Comparison of ENCODE assay signal across 36 mouse cellular contexts in the genomic region with DNA sequence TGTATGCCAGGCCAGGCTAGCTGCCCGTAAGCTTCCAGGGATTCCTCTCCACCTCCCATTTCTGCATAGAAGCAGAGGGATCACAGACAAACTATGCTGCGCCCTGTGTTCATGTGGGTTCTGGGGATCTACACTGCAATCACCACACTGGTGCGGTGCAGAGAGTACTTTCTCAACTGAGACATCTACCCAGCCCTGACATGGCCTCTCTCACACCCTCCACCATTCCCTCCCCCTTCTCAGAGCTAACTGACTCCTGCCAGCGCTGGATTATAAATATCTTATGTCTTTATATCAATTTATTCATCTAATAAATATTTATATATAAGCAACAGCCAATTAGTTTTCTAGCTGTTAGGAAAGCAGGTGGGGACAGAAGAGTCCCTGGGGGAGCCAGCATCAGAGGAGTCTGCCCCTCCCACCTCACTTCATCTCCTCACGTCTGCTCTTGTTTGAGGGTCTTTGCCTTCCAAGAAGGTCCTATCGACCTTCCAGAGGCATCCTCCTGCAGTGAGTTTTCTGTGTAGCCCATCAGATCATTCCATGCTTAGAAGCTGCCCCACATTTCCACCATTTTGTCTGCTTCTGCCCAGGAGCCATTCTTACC. TPM values are rescaled to one million over a fixed set of nuclear protein-coding genes. Genes with fewer than 3 reads are reported as not detected.
DNase-seq lines count a peak whose midpoint lies in the region; ATAC-seq and TF ChIP-seq lines count a peak whose summit lies in the region.
"Had no signal": no experiment of that assay in that cellular context is flagged by ENCODE, and none has a peak within 500 bp of the region (broad histone marks: within the 10 kb centered on the region; RNA-seq: fewer than 3 reads in every experiment).

No protein-coding gene starts in this region.

- no peak overlapping the region for H3K9ac ChIP-seq in forebrain, postnatal 0 days
- H3K9ac ChIP-seq in midbrain, postnatal 0 days (replicated peaks; ENCODE audit: low read length, poor library complexity, severe bottlenecking): no peak overlapping the region
- H3K9ac ChIP-seq in hindbrain, embryonic 12.5 days: no peak overlapping the region
- no peak overlapping the region for H3K9ac ChIP-seq in midbrain, embryonic 15.5 days
- H3K9ac ChIP-seq: embryonic facial prominence, embryonic 13.5 days; heart, embryonic 15.5 days; limb, embryonic 15.5 days; liver, embryonic 13.5 days; neural tube, embryonic 15.5 days had no signal

- H3K9me3 ChIP-seq in forebrain, embryonic 10.5 days: peaks cover 9% of the 10 kb centered on the region
- H3K9me3 ChIP-seq in forebrain, postnatal 0 days (ENCODE audit: low read length): no peaks in the 10 kb centered on the region
- peaks cover 8% of the 10 kb centered on the region for H3K9me3 ChIP-seq in midbrain, embryonic 10.5 days (replicated peaks)
- no peaks in the 10 kb centered on the region for H3K9me3 ChIP-seq in midbrain, postnatal 0 days (ENCODE audit: low read length)
- H3K9me3 ChIP-seq in hindbrain, embryonic 12.5 days (replicated peaks): no peaks in the 10 kb centered on the region
- no peaks in the 10 kb centered on the region for H3K9me3 ChIP-seq in midbrain, embryonic 15.5 days
- H3K9me3 ChIP-seq: embryonic facial prominence, embryonic 13.5 days; heart, embryonic 15.5 days; limb, embryonic 15.5 days; liver, embryonic 13.5 days; neural tube, embryonic 15.5 days had no signal

- no peaks in the 10 kb centered on the region; the same call in 1 of the 2 replicates for H3K36me3 ChIP-seq in forebrain, embryonic 10.5 days (replicated peaks)
- no peaks in the 10 kb centered on the region for H3K36me3 ChIP-seq in forebrain, postnatal 0 days (ENCODE audit: insufficient read depth)
- H3K36me3 ChIP-seq in midbrain, embryonic 10.5 days: no peaks in the 10 kb centered on the region
- no peaks in the 10 kb centered on the region for H3K36me3 ChIP-seq in midbrain, postnatal 0 days (ENCODE audit: insufficient read depth, low read length)
- H3K36me3 ChIP-seq in hindbrain, embryonic 12.5 days: no peaks in the 10 kb centered on the region
- H3K36me3 ChIP-seq in midbrain, embryonic 15.5 days (replicated peaks): no peaks in the 10 kb centered on the region
- no peaks in the 10 kb centered on the region for H3K36me3 ChIP-seq in kidney, adult 2 months (ENCODE audit: control insufficient read depth, insufficient read depth, low read length)
- H3K36me3 ChIP-seq: embryonic facial prominence, embryonic 13.5 days; heart, embryonic 15.5 days; limb, embryonic 10.5 days; limb, embryonic 15.5 days; liver, embryonic 13.5 days; neural tube, embryonic 15.5 days had no signal

- no peaks in the 10 kb centered on the region for H3K27me3 ChIP-seq in forebrain, embryonic 10.5 days (ENCODE audit: poor library complexity, severe bottlenecking)
- no peaks in the 10 kb centered on the region for H3K27me3 ChIP-seq in forebrain, postnatal 0 days (ENCODE audit: insufficient read depth, low read length)
- peaks cover 13% of the 10 kb centered on the region; the same call in 1 of the 2 replicates for H3K27me3 ChIP-seq in midbrain, embryonic 10.5 days (ENCODE audit: low read depth, poor library complexity, severe bottlenecking)
- H3K27me3 ChIP-seq in midbrain, postnatal 0 days (ENCODE audit: insufficient read depth, low read length): no peaks in the 10 kb centered on the region
- no peaks in the 10 kb centered on the region for H3K27me3 ChIP-seq in hindbrain, embryonic 12.5 days
- no peaks in the 10 kb centered on the region for H3K27me3 ChIP-seq in midbrain, embryonic 15.5 days (replicated peaks)
- no peaks in the 10 kb centered on the region for H3K27me3 ChIP-seq in kidney, adult 2 months (replicated peaks; ENCODE audit: control insufficient read depth, insufficient read depth, low read length)
- H3K27me3 ChIP-seq: CH12.LX; embryonic facial prominence, embryonic 13.5 days; heart, embryonic 15.5 days; limb, embryonic 15.5 days; liver, embryonic 13.5 days; neural tube, embryonic 15.5 days had no signal

- 88% methylated on average over 6 of the region's 6 CpGs for WGBS in forebrain, embryonic 10.5 days
- 54% methylated on average over 6 of the region's 6 CpGs for WGBS in forebrain, postnatal 0 days
- WGBS in midbrain, embryonic 10.5 days: 79% methylated on average over 6 of the region's 6 CpGs
- WGBS in midbrain, postnatal 0 days: 52% methylated on average over 6 of the region's 6 CpGs
- 75% methylated on average over 6 of the region's 6 CpGs for WGBS in hindbrain, embryonic 12.5 days
- 44% methylated on average over 6 of the region's 6 CpGs for WGBS in midbrain, embryonic 15.5 days
- 88% methylated on average over 6 of the region's 6 CpGs for WGBS in kidney, adult 2 months

- no peak overlapping the region for H3K4me2 ChIP-seq in forebrain, postnatal 0 days (ENCODE audit: low read depth)
- H3K4me2 ChIP-seq in midbrain, postnatal 0 days (ENCODE audit: low read depth, low read length, poor library complexity, severe bottlenecking): no peak overlapping the region
- no peak overlapping the region for H3K4me2 ChIP-seq in hindbrain, embryonic 12.5 days (replicated peaks)
- no peak overlapping the region for H3K4me2 ChIP-seq in midbrain, embryonic 15.5 days
- H3K4me2 ChIP-seq: embryonic facial prominence, embryonic 13.5 days; heart, embryonic 15.5 days; limb, embryonic 15.5 days; liver, embryonic 13.5 days; neural tube, embryonic 15.5 days had no signal

- no peak for ATAC-seq in forebrain, postnatal 0 days
- ATAC-seq in midbrain, postnatal 0 days (ENCODE audit: low FRiP score): no peak
- peak; percentile 68 for ATAC-seq in hindbrain, embryonic 12.5 days (ENCODE audit: low FRiP score)
- ATAC-seq in midbrain, embryonic 15.5 days (replicated peaks): peak; percentile 83; the same call in 1 of the 2 replicates
- ATAC-seq: activated CD4-positive, CD25-positive, alpha-beta regulatory T cell, adult 4 months; intestine, embryonic 16.5 days; lung, postnatal 0 days had no signal

- no peak for TF ChIP-seq CTCF in forebrain, postnatal 0 days (IDR thresholded peaks at IDR 0.05; ENCODE audit: low read depth)
- TF ChIP-seq CTCF in midbrain, postnatal 0 days (IDR thresholded peaks at IDR 0.05): no peak
- TF ChIP-seq CTCF in kidney, adult 2 months (conservative IDR thresholded peaks at IDR 0.05; ENCODE audit: insufficient read depth, insufficient read length, low read depth, low read length): no peak

- H3K4me1 ChIP-seq in forebrain, embryonic 10.5 days: peaks cover 10% of the 10 kb centered on the region
- no peaks in the 10 kb centered on the region for H3K4me1 ChIP-seq in forebrain, postnatal 0 days (ENCODE audit: insufficient read depth)
- H3K4me1 ChIP-seq in midbrain, embryonic 10.5 days: peaks cover 7% of the 10 kb centered on the region
- no peaks in the 10 kb centered on the region for H3K4me1 ChIP-seq in midbrain, postnatal 0 days (ENCODE audit: insufficient read depth, low read length)
- H3K4me1 ChIP-seq in hindbrain, embryonic 12.5 days: 0 out of 2 replicates have a peak, but pooled peaks cover 5% of the 10 kb centered on the region
- peaks cover 11% of the 10 kb centered on the region for H3K4me1 ChIP-seq in midbrain, embryonic 15.5 days
- no peaks in the 10 kb centered on the region for H3K4me1 ChIP-seq in kidney, adult 2 months (ENCODE audit: control insufficient read depth, insufficient read depth, low read length)
- H3K4me1 ChIP-seq: embryonic facial prominence, embryonic 13.5 days; heart, embryonic 10.5 days; heart, embryonic 15.5 days; limb, embryonic 10.5 days; limb, embryonic 15.5 days; liver, embryonic 13.5 days; megakaryocyte, embryonic 14.5 days; neural tube, embryonic 15.5 days had no signal

- H3K4me3 ChIP-seq in forebrain, embryonic 10.5 days: no peak overlapping the region
- no peak overlapping the region for H3K4me3 ChIP-seq in forebrain, postnatal 0 days (ENCODE audit: low read depth, low read length)
- no peak overlapping the region for H3K4me3 ChIP-seq in midbrain, embryonic 10.5 days
- no peak overlapping the region for H3K4me3 ChIP-seq in midbrain, postnatal 0 days (ENCODE audit: low read depth, low read length)
- H3K4me3 ChIP-seq in hindbrain, embryonic 12.5 days: no peak overlapping the region
- H3K4me3 ChIP-seq in midbrain, embryonic 15.5 days: no peak overlapping the region
- no peak overlapping the region for H3K4me3 ChIP-seq in kidney, adult 2 months (ENCODE audit: insufficient read depth, low read depth, low read length)
- H3K4me3 ChIP-seq: embryonic facial prominence, embryonic 13.5 days; heart, embryonic 10.5 days; heart, embryonic 15.5 days; limb, embryonic 10.5 days; limb, embryonic 15.5 days; liver, embryonic 13.5 days; megakaryocyte, embryonic 14.5 days; neural tube, embryonic 15.5 days had no signal

- no peak for DNase-seq in forebrain, embryonic 10.5 days (ENCODE audit: extremely low spot score, low spot score)
- DNase-seq in forebrain, postnatal 0 days: no peak
- DNase-seq in midbrain, embryonic 10.5 days (ENCODE audit: low spot score): no peak
- no peak for DNase-seq in midbrain, postnatal 0 days (ENCODE audit: low spot score)
- no peak for DNase-seq in urinary bladder, postnatal 14 days (ENCODE audit: low spot score)
- no peak for DNase-seq in kidney, adult 2 months
- DNase-seq: adrenal gland, adult 2 months; adrenal gland, postnatal 36 days; cerebellum, adult 8-10 months; cerebellum, postnatal 36 days; gastrocnemius, postnatal 10 days; heart, adult 11 months; kidney, adult 9 months; kidney, postnatal 10 days; layer of hippocampus, postnatal 36 days; liver, embryonic 13.5 days; lung, adult 18-20 months; lung, postnatal 4 days; thymus, postnatal 4 days had no signal

- TF ChIP-seq POLR2A in kidney, adult 2 months (IDR thresholded peaks at IDR 0.05; ENCODE audit: low read depth, low read length): no peak

- peak overlapping the region; percentile 51 for H3K27ac ChIP-seq in forebrain, embryonic 10.5 days
- H3K27ac ChIP-seq in forebrain, postnatal 0 days (ENCODE audit: low read depth, low read length): no peak overlapping the region; the same call in 1 of the 2 replicates
- H3K27ac ChIP-seq in midbrain, embryonic 10.5 days (replicated peaks): 0 out of 2 replicates have a peak overlapping the region, but pooled peaks have one; percentile 28
- H3K27ac ChIP-seq in midbrain, postnatal 0 days (ENCODE audit: low read depth, low read length): no peak overlapping the region
- peak overlapping the region; percentile 45; the same call in 1 of the 2 replicates for H3K27ac ChIP-seq in hindbrain, embryonic 12.5 days
- peak overlapping the region; percentile 77 for H3K27ac ChIP-seq in midbrain, embryonic 15.5 days
- H3K27ac ChIP-seq in kidney, adult 2 months (ENCODE audit: insufficient read depth, low read depth, low read length): no peak overlapping the region
- H3K27ac ChIP-seq: embryonic facial prominence, embryonic 13.5 days; heart, embryonic 10.5 days; heart, embryonic 15.5 days; limb, embryonic 10.5 days; limb, embryonic 15.5 days; liver, embryonic 13.5 days; neural tube, embryonic 15.5 days had no signal

RNA-seq across cellular contexts. Expression of gene Glrp1, which starts 58.7 kb away (rescaled TPM):
- not detected in 2 replicates for polyA plus RNA-seq in forebrain, embryonic 10.5 days (2016; fragmentation: Nextera tagmentation; extraction: Ambion mirVana)
- total RNA-seq in forebrain, postnatal 0 days (2014; rRNA removed): 0.08 and 0.10 TPM in 2 replicates
- 0.10 and 0.11 TPM in 2 replicates for polyA plus RNA-seq in forebrain, postnatal 0 days (2015; fragmentation: Nextera tagmentation; extraction: Ambion mirVana)
- not detected in 2 replicates for polyA plus RNA-seq in midbrain, embryonic 10.5 days (2016; fragmentation: Nextera tagmentation; extraction: Ambion mirVana)
- total RNA-seq in midbrain, postnatal 0 days (2014; rRNA removed): not detected in 2 replicates
- 0.07 TPM in 1 of 2 replicates, not detected in the other for polyA plus RNA-seq in midbrain, postnatal 0 days (2015; fragmentation: Nextera tagmentation; extraction: Ambion mirVana)
- polyA plus RNA-seq in hindbrain, embryonic 12.5 days (2016; fragmentation: Nextera tagmentation; extraction: Ambion mirVana): not detected in 2 replicates
- not detected in 2 replicates for polyA plus RNA-seq in midbrain, embryonic 15.5 days (2015; fragmentation: Nextera tagmentation; extraction: Ambion mirVana)
- polyA plus RNA-seq in kidney, adult 2 months (2012; rRNA removed): not detected in 2 replicates
- total RNA-seq: adrenal gland, adult 2 months; adrenal gland, postnatal 36 days; gastrocnemius, postnatal 10 days; heart, postnatal 25 days; layer of hippocampus, postnatal 36 days had no signal
- polyA plus RNA-seq: activated CD4-positive, CD25-positive, alpha-beta regulatory T cell, adult 4 months; adrenal gland, adult 2 months; embryonic facial prominence, embryonic 13.5 days; heart, embryonic 10.5 days; intestine, embryonic 16.5 days; large intestine, adult 2 months; limb, embryonic 10.5 days; limb, embryonic 15.5 days; neural tube, embryonic 15.5 days; small intestine, adult 2 months; stomach, embryonic 14.5 days had no signal

Comparison
In these comparisons a context has a peak if more than half of its experiments do, and no peak if none do; other contexts are left out.
1. H3K27ac ChIP-seq: peak in forebrain, embryonic 10.5 days (single experiment), midbrain, embryonic 10.5 days (single experiment), hindbrain, embryonic 12.5 days (single experiment) and midbrain, embryonic 15.5 days (single experiment); none in forebrain, postnatal 0 days (single experiment), midbrain, postnatal 0 days (single experiment) and kidney, adult 2 months (single experiment).
2. ATAC-seq: peak in hindbrain, embryonic 12.5 days (single experiment) and midbrain, embryonic 15.5 days (single experiment); none in forebrain, postnatal 0 days (single experiment) and midbrain, postnatal 0 days (single experiment).